Mouse (Mus musculus): ENCODE measurements at regions not wholly inside any gene's neighbourhood (a gene's known extent, or its start where the extent isn't known, plus 50 kb on each side); places are given as distances from the start of the nearest gene placed in this dataset.

DNA sequence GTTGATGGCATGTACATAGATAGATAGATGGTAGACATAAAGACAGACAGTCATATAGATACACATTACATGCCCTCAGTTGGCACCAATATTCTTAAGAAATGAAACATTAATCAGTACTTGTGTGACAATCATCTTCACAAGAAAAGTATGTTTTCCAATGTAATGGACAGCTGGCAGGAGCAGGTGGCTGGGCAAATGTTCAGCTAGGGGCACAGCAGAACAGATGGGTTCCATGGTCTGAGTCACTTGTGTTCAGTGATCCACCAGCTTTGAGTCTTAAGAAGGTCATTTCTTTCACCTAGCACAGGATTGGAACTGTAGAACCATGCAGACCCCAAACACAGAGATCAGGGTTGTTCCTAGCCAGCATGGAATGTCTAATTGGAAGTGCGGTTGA, 2631.2 kb upstream of the 5930422O12Rik start:
- no peak for DNase-seq (ENCODE audit: low spot score)

DNA sequence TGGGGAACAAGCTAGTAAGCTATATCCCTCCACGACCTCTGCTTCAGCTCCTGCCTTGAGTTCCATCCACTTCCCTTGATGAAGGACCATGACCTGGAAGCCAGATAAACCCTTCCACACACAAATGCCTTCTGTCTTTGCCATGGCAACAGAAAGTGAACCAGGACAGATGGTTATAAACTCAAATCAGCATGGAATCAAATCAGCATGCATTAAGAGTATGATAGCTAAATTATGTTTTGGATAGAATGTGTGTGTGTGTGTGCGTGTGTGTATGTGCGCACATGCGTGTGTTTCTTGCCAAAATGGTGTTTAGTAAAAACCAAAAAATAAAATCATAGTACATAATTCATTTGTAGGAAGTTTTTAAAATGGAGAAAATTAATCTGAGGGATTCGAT, 2611.5 kb upstream of the 5930422O12Rik start:
- no peak for DNase-seq (ENCODE audit: low spot score)

DNA sequence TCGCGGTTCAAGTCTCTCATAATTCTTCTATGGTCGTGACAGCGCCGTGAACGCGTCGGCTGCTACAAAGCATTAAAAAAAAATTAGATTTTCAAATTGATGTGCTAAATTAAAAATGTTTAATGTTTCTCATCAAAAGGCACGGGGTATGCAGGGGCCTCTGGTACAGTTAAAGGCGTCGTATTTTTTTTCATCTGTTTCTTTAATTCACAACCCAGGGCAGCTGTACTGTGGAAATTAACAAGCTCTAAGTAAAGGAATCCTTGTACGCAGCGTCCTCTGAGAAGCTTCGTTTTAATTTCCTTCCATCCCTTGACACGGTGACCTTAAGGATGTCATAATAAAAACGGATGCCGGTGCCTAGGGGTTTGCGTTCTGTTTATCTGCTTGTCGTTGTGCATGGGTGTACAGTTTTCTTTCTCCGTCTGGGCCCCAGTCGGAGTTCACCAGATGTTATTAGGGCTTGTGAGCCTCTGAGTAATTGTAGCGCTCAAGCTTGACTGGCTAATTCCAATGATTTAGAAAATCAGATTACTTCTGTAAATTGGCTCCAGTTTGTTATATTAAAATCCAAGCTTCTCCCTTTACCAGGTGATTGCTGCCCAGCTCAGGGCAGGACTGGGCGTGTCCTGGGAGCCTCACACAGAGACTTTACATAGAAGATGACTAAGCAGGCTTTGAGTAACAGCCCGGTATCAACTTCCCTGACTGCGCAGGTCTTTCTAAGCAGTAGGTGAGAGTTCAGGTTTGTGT, 2605.5 kb upstream of the 5930422O12Rik start:
- no peak for DNase-seq (ENCODE audit: low spot score)

DNA sequence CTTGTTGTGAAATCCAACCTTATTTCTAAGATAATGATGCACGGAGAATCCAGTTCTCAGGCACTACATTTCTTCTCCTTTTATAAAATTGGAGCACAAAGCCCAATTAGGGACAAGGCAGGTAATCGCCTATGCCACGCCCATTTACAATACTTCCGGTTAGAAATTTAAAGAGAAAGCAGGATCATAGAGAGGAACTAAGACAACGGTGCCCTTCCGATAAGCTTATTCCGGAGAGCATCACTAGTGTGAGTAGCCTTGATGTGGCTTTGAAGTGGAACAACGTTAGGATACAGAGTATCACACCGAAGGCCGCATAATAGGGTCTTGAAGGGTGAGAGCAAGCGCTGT, 2604.9 kb upstream of the 5930422O12Rik start:
- DNase-seq (ENCODE audit: low spot score): no peak

DNA sequence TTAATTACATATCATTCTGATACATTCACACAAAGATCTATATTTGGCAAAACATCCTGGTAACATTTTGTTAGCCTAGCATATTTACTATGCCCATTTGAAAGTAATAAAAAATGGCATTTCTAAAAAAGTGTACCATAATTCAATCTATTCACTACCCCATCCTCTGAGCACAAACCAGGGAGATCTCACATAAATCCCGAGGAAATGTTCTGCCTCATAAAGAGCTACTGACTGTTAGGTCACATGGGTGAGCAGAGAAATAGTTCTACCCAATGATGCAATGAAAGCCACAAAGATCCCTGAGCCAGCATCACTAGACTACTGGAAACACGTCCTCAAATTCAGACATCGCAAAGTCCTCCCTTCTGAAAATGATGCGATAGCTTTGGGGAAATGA, 2602.5 kb upstream of the 5930422O12Rik start:
- DNase-seq (ENCODE audit: low spot score): no peak

DNA sequence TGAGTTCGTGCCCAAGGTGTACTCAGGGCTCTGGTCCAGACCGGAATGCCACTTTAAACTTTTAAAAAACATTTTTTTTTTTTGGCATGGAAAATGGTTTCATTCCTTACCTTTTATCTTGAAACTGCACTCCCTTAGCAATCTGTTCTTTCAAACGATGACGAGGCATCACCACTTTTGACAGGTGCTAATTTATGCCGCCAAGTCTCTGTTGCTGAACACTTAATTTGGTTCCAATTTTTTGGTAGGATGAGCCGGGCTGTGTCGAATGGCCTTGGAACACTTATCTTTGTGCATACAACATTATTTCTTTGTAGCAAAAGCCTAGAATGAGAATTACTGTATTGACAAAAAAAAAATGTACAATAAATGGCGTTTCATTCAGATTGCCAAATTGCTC, 2590.5 kb upstream of the 5930422O12Rik start:
- DNase-seq (ENCODE audit: low spot score): no peak

DNA sequence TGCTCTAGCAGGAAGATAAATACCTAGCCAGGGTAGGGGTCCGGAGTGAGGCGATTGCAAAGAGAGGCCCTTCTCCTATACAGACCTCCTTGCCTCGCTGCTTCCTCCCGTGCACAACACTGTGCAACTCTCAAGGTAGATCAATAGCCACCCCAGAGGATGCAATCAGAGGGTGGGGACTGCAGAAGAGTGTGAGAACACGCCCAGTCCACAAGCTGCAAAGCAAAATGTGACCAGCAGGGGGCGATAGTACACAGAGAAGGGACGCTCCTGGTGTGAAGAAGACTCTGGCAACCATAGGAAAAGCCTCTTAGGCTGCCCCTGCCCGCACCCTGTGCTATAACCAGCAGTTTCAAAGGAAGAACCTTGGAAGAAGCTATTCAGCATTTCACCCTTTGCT, 2588.4 kb upstream of the 5930422O12Rik start:
- DNase-seq (ENCODE audit: low spot score): peak; percentile 17

DNA sequence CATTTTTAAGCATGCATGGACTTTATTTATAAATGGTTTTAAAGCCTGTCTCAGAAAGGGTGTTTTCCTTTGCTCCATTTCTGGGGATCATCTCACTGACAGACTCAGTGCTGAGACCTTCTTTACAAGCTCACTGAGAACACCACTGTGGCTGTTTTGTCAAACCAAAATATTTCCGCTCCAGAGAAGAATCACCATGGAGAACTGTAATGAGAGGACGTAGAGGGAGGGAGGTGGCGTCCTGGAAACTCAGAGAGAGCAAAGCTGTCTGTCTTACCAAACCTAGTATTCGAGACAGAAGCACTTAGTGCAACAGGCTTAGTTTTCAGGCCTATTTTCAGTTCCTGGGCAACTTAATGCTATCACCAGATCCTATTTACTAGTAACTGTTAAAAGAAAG, 2565.5 kb upstream of the 5930422O12Rik start:
- no peak for DNase-seq (ENCODE audit: low spot score)

DNA sequence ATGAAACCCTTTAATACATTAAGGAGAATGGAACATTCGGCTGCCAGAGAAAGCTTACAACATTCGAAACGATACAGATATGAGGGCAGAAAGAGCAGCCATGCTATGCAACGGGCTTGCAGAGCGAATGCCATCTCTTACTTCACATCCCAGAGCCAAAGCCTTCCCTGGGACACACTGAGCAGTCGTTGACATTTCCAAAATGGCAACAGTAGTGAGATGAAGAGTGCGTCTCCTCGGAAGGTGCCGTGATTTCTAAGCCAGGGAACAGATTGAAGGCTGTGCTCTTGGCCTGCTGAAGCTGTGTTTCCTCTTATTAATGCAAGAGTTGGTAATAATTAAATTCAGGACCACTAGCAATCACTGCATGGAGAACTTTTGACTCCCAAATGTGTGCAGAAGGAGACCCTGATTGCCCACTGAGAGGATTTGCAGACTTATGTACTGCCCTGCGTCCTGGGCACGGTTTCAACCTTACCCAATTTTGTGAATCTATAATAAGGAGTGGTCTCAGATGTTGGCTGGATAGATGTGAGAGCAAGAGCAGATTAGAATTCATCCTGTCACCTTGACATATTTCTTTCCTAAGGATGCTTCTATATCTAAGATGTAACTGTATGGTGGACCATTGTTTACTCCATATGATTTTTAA, 2522.3 kb upstream of the 5930422O12Rik start:
- no peak for DNase-seq (ENCODE audit: low spot score)

DNA sequence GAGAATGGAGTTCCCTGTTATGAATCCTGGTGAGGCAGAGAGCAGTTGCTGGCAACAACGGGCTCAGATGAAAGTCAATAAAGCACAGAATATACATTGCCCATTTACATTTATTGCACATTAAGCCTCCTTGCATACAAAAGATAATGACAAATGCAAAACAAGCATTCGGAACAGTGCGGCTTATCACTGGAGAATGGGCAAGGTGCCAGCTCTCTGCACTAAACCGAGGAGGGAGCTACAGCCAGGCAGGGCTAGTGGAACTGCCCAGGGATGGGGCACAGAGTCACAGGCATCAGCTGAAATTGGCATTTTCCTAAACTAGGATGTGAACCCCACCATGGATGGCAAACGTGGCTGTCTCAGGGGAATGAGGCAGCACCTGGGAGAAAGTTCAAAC, 2514.8 kb upstream of the 5930422O12Rik start:
- DNase-seq (ENCODE audit: low spot score): no peak

DNA sequence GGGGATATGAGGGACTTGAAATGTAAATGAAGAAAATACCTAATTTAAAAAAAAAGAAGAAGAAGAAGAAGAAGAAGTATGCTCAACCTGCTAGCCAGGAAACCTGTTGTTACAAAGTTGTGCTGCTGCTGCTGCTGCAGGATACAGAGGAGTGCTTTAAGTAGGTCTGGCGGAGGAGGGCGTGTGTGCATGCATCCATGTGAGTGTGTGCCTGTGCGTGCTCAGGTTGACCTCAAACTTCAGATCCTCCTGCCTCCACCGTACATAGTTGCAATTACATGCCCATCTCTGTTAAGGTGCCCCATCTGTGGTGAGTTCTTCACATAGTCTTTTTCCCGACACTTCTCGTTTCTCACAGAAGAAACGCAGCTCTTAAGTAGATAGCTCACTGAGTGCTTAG, 2513.4 kb upstream of the 5930422O12Rik start:
- DNase-seq (ENCODE audit: low spot score): no peak

DNA sequence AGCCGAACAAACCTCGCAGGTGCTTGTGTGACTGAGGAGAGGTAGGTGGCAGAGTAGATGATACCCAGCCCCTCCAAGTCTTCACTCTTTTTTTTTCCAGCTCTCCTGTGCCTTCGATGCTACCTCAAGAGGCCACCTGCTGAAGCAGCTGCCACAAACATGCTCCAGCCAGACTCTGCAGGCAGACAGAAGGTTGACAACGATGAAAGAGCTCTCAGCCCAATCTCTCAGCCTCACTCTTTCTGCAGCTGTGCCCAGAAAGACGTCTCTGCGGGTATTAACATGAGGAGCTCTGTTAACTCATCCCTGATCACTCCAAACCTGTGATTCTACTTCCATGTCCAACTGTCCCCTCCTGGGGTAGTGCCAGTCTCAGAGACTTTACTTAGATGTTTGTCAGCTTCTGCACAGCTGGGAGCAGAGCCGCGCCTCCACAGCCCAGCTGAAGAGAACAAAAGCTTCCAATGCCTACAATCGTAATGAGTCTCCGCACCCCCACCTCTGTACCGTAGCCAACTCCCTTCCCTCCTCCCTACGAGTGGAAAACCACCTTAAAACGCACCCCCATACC, 2512.8 kb upstream of the 5930422O12Rik start:
- no peak for DNase-seq (ENCODE audit: low spot score)

DNA sequence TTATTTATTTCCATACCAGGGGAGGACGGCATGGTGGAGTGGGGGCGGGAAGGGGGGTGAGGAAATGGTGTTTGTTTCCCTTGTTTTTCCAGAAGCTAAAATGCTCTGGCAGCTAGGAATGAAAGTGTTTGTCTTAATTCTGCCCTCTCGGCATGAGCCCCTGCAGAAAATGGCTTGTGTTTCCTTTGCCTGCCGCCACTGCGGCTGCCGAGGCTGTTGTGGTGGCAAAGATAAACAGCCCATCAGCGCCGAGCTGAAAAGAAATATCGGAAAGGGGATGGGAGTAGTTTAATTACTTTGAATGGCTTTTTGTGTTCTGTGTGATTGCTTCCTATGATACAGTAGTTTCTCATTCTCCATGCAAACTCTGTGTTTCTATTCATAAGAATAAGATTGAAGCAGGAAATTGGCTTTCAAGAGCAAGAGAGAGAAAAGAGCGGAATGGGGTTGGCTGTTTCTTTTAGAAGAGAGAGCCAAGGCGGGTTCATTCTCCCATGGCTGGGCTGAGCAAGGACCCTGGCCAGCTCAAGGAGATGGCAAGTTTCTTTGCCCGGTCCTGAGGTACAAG, 2512.2 kb upstream of the 5930422O12Rik start:
- no peak for DNase-seq (ENCODE audit: low spot score)

DNA sequence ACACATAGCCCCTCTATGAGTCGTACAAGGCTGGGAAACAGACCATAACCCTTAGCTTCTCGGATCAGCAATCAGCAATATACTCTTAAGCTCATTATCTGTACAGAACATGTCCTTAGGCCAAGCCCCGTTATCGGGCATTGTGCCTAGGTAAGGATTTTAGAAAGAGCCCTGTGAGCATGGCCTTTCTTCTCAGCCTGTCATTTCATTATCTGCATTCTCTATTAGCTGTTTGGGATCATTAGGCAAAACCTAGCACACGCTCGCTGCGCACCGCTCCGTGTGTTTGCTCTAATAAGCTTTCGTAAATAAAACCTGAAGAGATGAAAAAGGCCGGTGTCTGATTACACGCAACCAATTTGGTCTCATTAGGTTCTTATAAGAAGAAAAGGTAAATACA, 2507.1 kb upstream of the 5930422O12Rik start:
- DNase-seq (ENCODE audit: low spot score): no peak

DNA sequence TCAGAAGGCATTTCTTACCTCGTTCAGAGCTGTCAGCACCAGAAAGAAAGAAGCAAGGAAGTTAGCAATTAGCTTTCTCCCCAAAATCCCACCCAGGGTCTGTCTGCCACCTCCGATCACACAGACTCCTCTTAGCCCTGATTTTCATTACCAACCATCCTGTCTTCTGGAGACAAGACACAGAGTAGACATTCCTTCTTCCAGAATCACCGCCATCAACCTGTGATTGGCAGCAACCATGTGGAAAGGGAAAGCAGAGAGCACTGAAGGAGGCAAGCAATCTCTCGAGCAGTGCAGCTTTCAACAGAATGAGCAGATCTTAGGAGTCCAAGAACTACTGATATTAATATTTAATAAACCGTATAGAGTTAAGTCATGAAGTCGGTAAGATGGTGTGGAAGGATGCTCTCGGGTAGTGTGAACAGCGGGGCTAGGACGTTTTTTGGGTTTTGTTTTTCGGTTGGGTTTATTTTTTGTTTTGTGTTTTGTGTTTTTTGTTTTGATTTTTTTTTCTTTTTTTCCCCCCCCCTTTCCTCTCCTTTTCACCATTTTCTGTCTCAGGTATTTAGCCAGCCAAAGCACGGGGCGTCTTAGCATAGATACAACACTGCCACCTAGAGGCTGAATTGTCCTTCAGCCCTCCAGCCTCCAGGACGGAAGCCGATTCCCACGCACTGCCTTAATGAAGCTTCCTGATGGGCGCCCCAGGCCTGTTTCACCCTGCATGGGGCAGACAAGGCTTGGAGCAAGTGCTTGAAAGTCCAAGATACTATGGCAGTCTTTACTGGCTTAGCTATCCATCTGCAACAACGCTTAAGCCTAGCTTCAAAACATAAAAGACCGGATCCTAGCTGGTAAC, 2505.0 kb upstream of the 5930422O12Rik start:
- DNase-seq (ENCODE audit: low spot score): peak; percentile 4

DNA sequence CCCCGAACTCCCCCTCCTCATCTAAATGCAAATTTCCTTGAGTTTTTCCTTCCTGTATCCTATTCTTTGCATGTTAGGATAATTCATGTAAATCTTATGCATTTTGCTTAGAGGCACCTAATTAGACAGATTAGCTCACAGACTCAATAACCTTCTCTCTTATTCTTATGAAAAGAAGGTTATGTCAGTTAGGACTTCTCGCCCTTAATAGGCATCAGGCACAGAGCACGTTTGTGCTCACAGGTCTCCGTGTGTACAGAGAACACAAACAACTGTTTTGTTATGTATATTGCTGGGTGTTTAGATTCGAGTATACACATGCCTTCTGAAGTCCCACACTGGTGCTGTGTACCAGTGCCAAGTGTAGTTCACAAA, 2504.4 kb upstream of the 5930422O12Rik start:
- DNase-seq (ENCODE audit: low spot score): no peak

DNA sequence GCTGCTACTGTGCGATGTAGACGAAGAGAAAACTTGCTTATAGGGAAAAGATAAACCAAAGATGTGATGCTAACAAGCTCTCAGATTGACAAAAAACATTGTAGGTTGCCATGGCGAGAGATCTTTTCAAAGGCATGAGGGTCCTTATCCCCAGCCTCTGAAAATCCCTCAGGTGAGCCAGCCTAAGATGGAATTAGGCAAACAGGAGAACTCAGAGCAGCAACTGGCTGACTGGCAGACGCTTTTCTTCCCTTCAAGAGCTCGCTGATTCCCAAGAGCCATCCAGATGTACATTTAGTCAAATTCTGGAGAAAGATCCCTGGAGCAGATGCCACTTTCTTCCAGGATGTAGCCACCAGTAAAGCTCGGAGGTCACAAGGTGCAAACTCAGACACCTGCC, 2503.9 kb upstream of the 5930422O12Rik start:
- DNase-seq (ENCODE audit: low spot score): no peak

DNA sequence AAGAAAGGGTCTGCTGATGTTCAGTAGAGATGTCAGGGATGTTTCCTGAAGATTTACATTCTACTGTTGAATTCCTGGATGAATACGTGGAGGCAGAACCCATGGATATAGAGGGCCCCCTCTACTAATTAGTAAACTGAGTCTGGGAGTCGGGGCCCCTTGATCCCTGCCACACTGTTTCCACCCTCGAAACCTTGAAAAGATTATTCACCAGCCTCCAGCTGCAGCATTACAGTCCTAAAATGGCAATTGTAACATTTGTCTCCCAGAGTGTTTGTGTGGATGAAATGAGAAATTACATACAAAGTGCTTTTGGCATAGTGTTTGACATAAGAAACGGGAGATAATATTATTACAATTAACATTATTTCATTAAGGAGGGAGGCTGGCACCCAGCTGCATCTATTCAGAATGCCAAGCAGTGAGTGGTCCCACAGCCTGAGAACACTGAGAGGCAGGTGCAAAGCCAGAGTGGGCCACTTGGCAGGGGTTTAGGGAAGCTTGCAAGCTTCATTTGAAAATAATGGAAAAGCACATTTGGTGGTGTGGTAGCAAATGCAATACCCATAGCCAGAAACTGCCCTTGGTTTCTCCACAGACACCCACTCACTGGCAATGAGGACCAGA, 2490.9 kb upstream of the 5930422O12Rik start:
- DNase-seq (ENCODE audit: low spot score): no peak

DNA sequence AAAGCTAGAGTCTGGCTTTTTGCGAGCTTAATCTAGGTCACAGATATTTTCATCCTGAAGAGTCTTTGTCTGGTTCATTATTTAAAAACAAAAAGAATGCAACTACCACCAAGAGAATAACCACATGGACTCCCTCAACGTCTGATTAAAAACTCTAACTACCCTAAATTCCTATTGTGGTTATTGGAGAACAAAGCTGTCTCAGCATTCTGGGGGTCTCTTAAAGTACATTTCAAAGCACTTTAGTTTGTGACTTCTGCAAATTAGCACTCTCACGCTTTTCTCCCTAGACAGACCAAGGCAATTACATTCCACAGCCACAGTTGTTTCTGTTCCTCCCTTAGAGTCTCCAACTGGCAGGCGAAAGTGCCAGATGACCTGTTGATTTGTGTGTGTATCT, 2487.6 kb upstream of the 5930422O12Rik start:
- DNase-seq (ENCODE audit: low spot score): no peak

DNA sequence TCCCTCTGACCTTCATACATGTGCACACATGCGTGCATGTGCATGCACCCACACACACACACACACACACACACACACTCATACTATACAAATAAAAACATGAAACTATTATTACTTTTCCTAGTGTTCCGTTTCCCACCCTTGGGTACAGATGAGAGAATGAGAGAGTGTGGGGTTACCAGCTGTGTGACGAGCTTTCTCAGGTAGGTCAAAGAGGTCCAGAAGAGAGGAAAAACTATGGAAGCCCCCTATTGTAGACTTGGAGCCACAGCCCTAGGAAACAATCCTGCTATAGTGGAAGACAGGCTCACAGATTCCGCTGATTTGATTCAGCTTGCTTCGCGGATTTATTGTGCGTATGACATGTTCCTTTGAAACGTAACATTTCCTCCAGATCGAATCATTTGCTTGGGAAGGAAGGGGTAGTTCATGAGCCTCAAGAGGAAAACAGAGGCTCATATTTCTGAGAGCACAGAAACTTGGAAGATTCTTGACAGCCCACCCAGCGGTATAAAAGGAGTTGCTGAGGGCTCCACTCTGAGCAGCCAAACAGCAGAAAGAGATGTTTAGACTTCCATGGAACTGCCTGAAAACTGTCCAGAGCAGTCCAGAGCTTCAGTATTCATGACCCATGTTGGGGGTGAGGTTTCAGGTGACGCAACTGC, 2486.9 kb upstream of the 5930422O12Rik start:
- no peak for DNase-seq (ENCODE audit: low spot score)
